Comparison of ENCODE assay signal across 11 mouse cellular contexts in genomic region chr7:71500719-71501118, GRCm38 (mm10).
DNase-seq lines count a peak whose midpoint lies in the region; ATAC-seq lines count a peak whose summit lies in the region.
"Had no signal": no experiment of that assay in that cellular context is flagged by ENCODE, and none has a peak within 500 bp of the region (broad histone marks: within the 10 kb centered on the region; RNA-seq: fewer than 3 reads in every experiment).

No protein-coding gene starts in this region.

- intact Hi-C loops in gastrocnemius, postnatal 36 days (cut with DNase I): no loop called here

- H3K4me2 ChIP-seq in heart, embryonic 11.5 days: no peak overlapping the region
- no peak overlapping the region for H3K4me2 ChIP-seq in neural tube, embryonic 15.5 days
- H3K4me2 ChIP-seq: embryonic facial prominence, embryonic 15.5 days; hindbrain, embryonic 15.5 days; midbrain, embryonic 12.5 days had no signal

- no peak overlapping the region for H3K27ac ChIP-seq in heart, embryonic 11.5 days (ENCODE audit: low read depth, low read length)
- H3K27ac ChIP-seq in neural tube, embryonic 15.5 days (replicated peaks): no peak overlapping the region
- H3K27ac ChIP-seq: embryonic facial prominence, embryonic 15.5 days; hindbrain, embryonic 15.5 days; midbrain, embryonic 12.5 days had no signal

- H3K4me3 ChIP-seq in heart, embryonic 11.5 days (ENCODE audit: low read depth, low read length): no peak overlapping the region
- no peak overlapping the region for H3K4me3 ChIP-seq in neural tube, embryonic 15.5 days (replicated peaks)
- H3K4me3 ChIP-seq: embryonic facial prominence, embryonic 15.5 days; hindbrain, embryonic 15.5 days; midbrain, embryonic 12.5 days had no signal

- peak; percentile 3 to 33 for DNase-seq in heart, adult 18-20 months
- DNase-seq in adrenal gland, postnatal 36 days: peak; percentile 18 to 42
- DNase-seq in heart, postnatal 4 days: peak; percentile 17
- DNase-seq in kidney, postnatal 4 days: peak; percentile 18 to 37
- no peak for DNase-seq in urinary bladder, postnatal 10 days (ENCODE audit: low spot score)
- no peak for DNase-seq in gastrocnemius, postnatal 36 days

- ATAC-seq in heart, embryonic 11.5 days (replicated peaks; ENCODE audit: insufficient number of reproducible peaks, low FRiP score, low TSS enrichment): no peak
- no peak for ATAC-seq in neural tube, embryonic 15.5 days (ENCODE audit: low FRiP score)

- 51% methylated on average over 6 of the region's 6 CpGs for WGBS in heart, embryonic 11.5 days (ENCODE audit: insufficient replicate concordance)
- 27% methylated on average over 6 of the region's 6 CpGs for WGBS in neural tube, embryonic 15.5 days

- H3K4me1 ChIP-seq in heart, embryonic 11.5 days (ENCODE audit: control insufficient read depth, insufficient read depth, low read length): no peaks in the 10 kb centered on the region
- no peaks in the 10 kb centered on the region for H3K4me1 ChIP-seq in neural tube, embryonic 15.5 days
- H3K4me1 ChIP-seq: embryonic facial prominence, embryonic 15.5 days; hindbrain, embryonic 15.5 days; midbrain, embryonic 12.5 days had no signal

- H3K9ac ChIP-seq in heart, embryonic 11.5 days (ENCODE audit: low read depth, low read length): no peak overlapping the region
- H3K9ac ChIP-seq in neural tube, embryonic 15.5 days (replicated peaks): no peak overlapping the region
- H3K9ac ChIP-seq: embryonic facial prominence, embryonic 15.5 days; hindbrain, embryonic 15.5 days; midbrain, embryonic 12.5 days had no signal

- no peaks in the 10 kb centered on the region for H3K9me3 ChIP-seq in heart, embryonic 11.5 days (replicated peaks; ENCODE audit: control insufficient read depth, low read length)
- H3K9me3 ChIP-seq in neural tube, embryonic 15.5 days (replicated peaks): no peaks in the 10 kb centered on the region
- H3K9me3 ChIP-seq: embryonic facial prominence, embryonic 15.5 days; hindbrain, embryonic 15.5 days; midbrain, embryonic 12.5 days had no signal

- no peaks in the 10 kb centered on the region for H3K27me3 ChIP-seq in heart, embryonic 11.5 days (ENCODE audit: control insufficient read depth, insufficient read depth, low read length)
- no peaks in the 10 kb centered on the region for H3K27me3 ChIP-seq in neural tube, embryonic 15.5 days (replicated peaks)
- H3K27me3 ChIP-seq: embryonic facial prominence, embryonic 15.5 days; hindbrain, embryonic 15.5 days; midbrain, embryonic 12.5 days had no signal

- H3K36me3 ChIP-seq in heart, embryonic 11.5 days (ENCODE audit: control insufficient read depth, insufficient read depth, low read length): no peaks in the 10 kb centered on the region
- H3K36me3 ChIP-seq in neural tube, embryonic 15.5 days: no peaks in the 10 kb centered on the region
- H3K36me3 ChIP-seq: embryonic facial prominence, embryonic 15.5 days; hindbrain, embryonic 15.5 days; midbrain, embryonic 12.5 days had no signal

Comparison
In these comparisons a context has a peak if more than half of its experiments do, and no peak if none do; other contexts are left out.
1. DNase-seq: peak in heart, adult 18-20 months (2 of 2), adrenal gland, postnatal 36 days (2 of 2), heart, postnatal 4 days (single experiment) and kidney, postnatal 4 days (2 of 2); none in urinary bladder, postnatal 10 days (single experiment) and gastrocnemius, postnatal 36 days (0 of 2).